19 mouse cellular contexts compared by ENCODE assay signal in the genomic region with DNA sequence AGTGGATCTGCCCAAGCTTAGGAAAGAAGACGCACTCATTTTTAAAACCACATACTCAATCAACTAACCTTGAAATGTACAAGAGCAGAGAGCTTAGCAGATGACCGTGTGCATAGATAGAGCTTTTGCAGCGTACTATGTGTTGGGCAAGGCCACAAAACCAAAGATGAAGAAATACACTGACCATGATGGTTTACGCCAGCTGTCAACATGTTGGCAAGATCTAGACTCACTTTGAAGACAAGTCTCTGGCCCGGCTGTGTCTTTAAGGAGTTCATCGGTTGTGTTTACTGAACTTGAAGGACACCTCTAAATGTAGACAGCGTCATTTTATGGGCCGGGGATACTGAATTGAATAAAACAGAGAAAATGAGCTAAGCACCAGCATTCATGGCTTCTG.
DNase-seq lines count a peak whose midpoint lies in the region; ATAC-seq and TF ChIP-seq lines count a peak whose summit lies in the region.
"Had no signal": no experiment of that assay in that cellular context is flagged by ENCODE, and none has a peak within 500 bp of the region (broad histone marks: within the 10 kb centered on the region; RNA-seq: fewer than 3 reads in every experiment).

No protein-coding gene starts in this region.

- DNase-seq in lung, embryonic 14.5 days: peak; percentile 72
- DNase-seq in lung, adult 2 months: no peak
- DNase-seq in adrenal gland, postnatal 14 days: peak; percentile 27
- DNase-seq in lung, postnatal 0 days (ENCODE audit: low spot score): peak; percentile 69
- DNase-seq in lung, postnatal 4 days: peak; percentile 18 to 25
- DNase-seq in ovary, postnatal 14 days (ENCODE audit: low spot score): no peak
- no peak for DNase-seq in left cerebral cortex, postnatal 4 days
- DNase-seq: B cell, adult 2 months; cerebellum, adult 18-20 months; cerebellum, postnatal 10 days; gastrocnemius, postnatal 36 days; heart, postnatal 36 days had no signal

- no peaks in the 10 kb centered on the region for H3K36me3 ChIP-seq in lung, embryonic 14.5 days (ENCODE audit: insufficient read depth)
- no peaks in the 10 kb centered on the region for H3K36me3 ChIP-seq in lung, postnatal 0 days (ENCODE audit: insufficient read depth, low read length)
- H3K36me3 ChIP-seq: embryonic facial prominence, embryonic 10.5 days; forebrain, embryonic 10.5 days; G1E; heart, embryonic 13.5 days; hindbrain, embryonic 15.5 days had no signal

- WGBS in lung, embryonic 14.5 days: 59% methylated on average over 8 of the region's 8 CpGs
- 80% methylated on average over 8 of the region's 8 CpGs for WGBS in lung, adult 2 months
- WGBS in lung, postnatal 0 days: 65% methylated on average over 8 of the region's 8 CpGs

- H3K27me3 ChIP-seq in lung, embryonic 14.5 days (ENCODE audit: insufficient read depth, low read length): no peaks in the 10 kb centered on the region
- H3K27me3 ChIP-seq in lung, postnatal 0 days (replicated peaks; ENCODE audit: insufficient read depth, low read length): no peaks in the 10 kb centered on the region
- H3K27me3 ChIP-seq: heart, embryonic 13.5 days; hindbrain, embryonic 15.5 days had no signal

- no peak overlapping the region for H3K27ac ChIP-seq in lung, embryonic 14.5 days (ENCODE audit: low read depth)
- no peak overlapping the region for H3K27ac ChIP-seq in lung, postnatal 0 days (ENCODE audit: low read length)
- H3K27ac ChIP-seq: embryonic facial prominence, embryonic 10.5 days; forebrain, embryonic 10.5 days; heart, embryonic 13.5 days; hindbrain, embryonic 15.5 days had no signal

- H3K4me2 ChIP-seq in lung, embryonic 14.5 days: no peak overlapping the region
- no peak overlapping the region for H3K4me2 ChIP-seq in lung, postnatal 0 days (replicated peaks; ENCODE audit: low read depth, low read length)
- H3K4me2 ChIP-seq: heart, embryonic 13.5 days; hindbrain, embryonic 15.5 days had no signal

- intact Hi-C loops in left cerebral cortex, postnatal 4 days (cut with DNase I): no loop called here

- H3K9me3 ChIP-seq in lung, embryonic 14.5 days (ENCODE audit: low read depth, low read length): no peaks in the 10 kb centered on the region
- no peaks in the 10 kb centered on the region for H3K9me3 ChIP-seq in lung, postnatal 0 days (ENCODE audit: low read length)
- H3K9me3 ChIP-seq: embryonic facial prominence, embryonic 10.5 days; forebrain, embryonic 10.5 days; heart, embryonic 13.5 days; hindbrain, embryonic 15.5 days had no signal

- H3K9ac ChIP-seq in lung, embryonic 14.5 days: no peak overlapping the region
- no peak overlapping the region for H3K9ac ChIP-seq in lung, postnatal 0 days (replicated peaks; ENCODE audit: low read depth)
- H3K9ac ChIP-seq: heart, embryonic 13.5 days; hindbrain, embryonic 15.5 days had no signal

- no peak overlapping the region for H3K4me3 ChIP-seq in lung, embryonic 14.5 days (ENCODE audit: low read depth, low read length)
- no peak overlapping the region for H3K4me3 ChIP-seq in lung, adult 2 months (replicated peaks; ENCODE audit: extremely low read depth, low read depth, low read length)
- H3K4me3 ChIP-seq in lung, postnatal 0 days (ENCODE audit: low read depth, low read length): no peak overlapping the region
- H3K4me3 ChIP-seq: embryonic facial prominence, embryonic 10.5 days; forebrain, embryonic 10.5 days; heart, embryonic 13.5 days; hindbrain, embryonic 15.5 days had no signal

- TF ChIP-seq EP300 in lung, postnatal 0 days (IDR thresholded peaks at IDR 0.05): no peak

- TF ChIP-seq CTCF in lung, embryonic 14.5 days (IDR thresholded peaks at IDR 0.05; ENCODE audit: low read depth): no peak
- no peak for TF ChIP-seq CTCF in lung, adult 2 months (IDR thresholded peaks at IDR 0.05; ENCODE audit: insufficient read depth, low read length)
- no peak for TF ChIP-seq CTCF in lung, postnatal 0 days (IDR thresholded peaks at IDR 0.05)

- ATAC-seq in lung, embryonic 14.5 days (ENCODE audit: insufficient read depth): peak; percentile 48; the same call in 1 of the 2 replicates
- ATAC-seq in lung, postnatal 0 days: peak; percentile 72
- ATAC-seq: CD4-positive, CD25-positive, alpha-beta regulatory T cell, adult 4 months; forebrain, embryonic 14.5 days had no signal

- TF ChIP-seq POLR2A in lung, adult 2 months (IDR thresholded peaks at IDR 0.05; ENCODE audit: borderline replicate concordance, extremely low read depth, low read depth, low read length): no peak

- H3K4me1 ChIP-seq in lung, embryonic 14.5 days (ENCODE audit: insufficient read depth): no peaks in the 10 kb centered on the region
- no peaks in the 10 kb centered on the region for H3K4me1 ChIP-seq in lung, adult 2 months (ENCODE audit: control insufficient read depth, insufficient read depth, low read length)
- H3K4me1 ChIP-seq in lung, postnatal 0 days (ENCODE audit: insufficient read depth, low read depth, low read length): no peaks in the 10 kb centered on the region
- H3K4me1 ChIP-seq: embryonic facial prominence, embryonic 10.5 days; forebrain, embryonic 10.5 days; heart, embryonic 13.5 days; hindbrain, embryonic 15.5 days had no signal

Comparison
In these comparisons a context has a peak if more than half of its experiments do, and no peak if none do; other contexts are left out.
1. DNase-seq: peak in lung, embryonic 14.5 days (single experiment), adrenal gland, postnatal 14 days (single experiment), lung, postnatal 0 days (single experiment) and lung, postnatal 4 days (2 of 2); none in lung, adult 2 months (single experiment), ovary, postnatal 14 days (single experiment) and left cerebral cortex, postnatal 4 days (single experiment).